ENCODE assay signal across 16 mouse cellular contexts in the genomic region with DNA sequence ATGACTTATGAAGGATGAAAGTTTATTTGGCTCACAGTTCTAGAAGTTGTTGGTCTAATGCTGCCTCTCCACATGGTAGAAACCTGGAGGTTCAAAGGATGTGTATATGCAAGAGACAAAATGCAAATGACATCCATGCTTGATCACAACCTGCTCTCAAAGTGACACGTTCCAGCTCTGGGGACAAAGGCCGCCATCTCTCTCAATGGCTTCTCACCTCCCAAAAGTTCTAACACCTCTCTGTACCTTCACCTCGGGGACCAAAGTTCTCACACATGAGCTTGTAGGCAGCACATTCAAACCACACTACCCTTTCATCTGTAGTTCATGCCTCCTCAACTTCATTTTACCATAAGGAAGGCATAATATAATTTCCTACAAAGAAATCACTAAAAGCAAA. TPM values are rescaled to one million over a fixed set of nuclear protein-coding genes. Genes with fewer than 3 reads are reported as not detected.
DNase-seq lines count a peak whose midpoint lies in the region; ATAC-seq and TF ChIP-seq lines count a peak whose summit lies in the region.
"Had no signal": no experiment of that assay in that cellular context is flagged by ENCODE, and none has a peak within 500 bp of the region (broad histone marks: within the 10 kb centered on the region; RNA-seq: fewer than 3 reads in every experiment).

No protein-coding gene starts in this region.

- H3K9me3 ChIP-seq in forebrain, embryonic 10.5 days: peaks cover 37% of the 10 kb centered on the region
- H3K9me3 ChIP-seq in forebrain, embryonic 11.5 days (ENCODE audit: control insufficient read depth, low read length): peaks cover 50% of the 10 kb centered on the region
- H3K9me3 ChIP-seq in liver, postnatal 0 days (ENCODE audit: low read length): peaks cover 44% of the 10 kb centered on the region

- no peaks in the 10 kb centered on the region for H3K4me1 ChIP-seq in forebrain, embryonic 10.5 days
- H3K4me1 ChIP-seq in forebrain, embryonic 11.5 days (replicated peaks; ENCODE audit: control insufficient read depth, insufficient read depth, low read length): no peaks in the 10 kb centered on the region
- peaks cover 8% of the 10 kb centered on the region for H3K4me1 ChIP-seq in liver, adult 2 months (ENCODE audit: control insufficient read depth, insufficient read depth, low read length)
- H3K4me1 ChIP-seq in liver, postnatal 0 days (ENCODE audit: insufficient read depth): no peaks in the 10 kb centered on the region
- H3K4me1 ChIP-seq: embryonic facial prominence, embryonic 15.5 days; limb, embryonic 15.5 days had no signal

- no peak overlapping the region for H3K9ac ChIP-seq in forebrain, embryonic 11.5 days (ENCODE audit: low read length)
- H3K9ac ChIP-seq in liver, adult 2 months (ENCODE audit: low read depth, low read length): no peak overlapping the region
- H3K9ac ChIP-seq in liver, postnatal 0 days (replicated peaks): no peak overlapping the region
- H3K9ac ChIP-seq: embryonic facial prominence, embryonic 15.5 days; limb, embryonic 15.5 days had no signal

- no peak for TF ChIP-seq POLR2A in liver, adult 2 months (IDR thresholded peaks at IDR 0.05; ENCODE audit: extremely low read depth, insufficient read depth, low read length)

- no peak overlapping the region for H3K4me3 ChIP-seq in forebrain, embryonic 10.5 days
- H3K4me3 ChIP-seq in forebrain, embryonic 11.5 days (ENCODE audit: low read depth, low read length): no peak overlapping the region
- no peak overlapping the region for H3K4me3 ChIP-seq in liver, adult 2 months (ENCODE audit: insufficient read depth, low read depth, low read length)
- H3K4me3 ChIP-seq in liver, postnatal 0 days (ENCODE audit: low read depth, low read length): no peak overlapping the region
- H3K4me3 ChIP-seq: embryonic facial prominence, embryonic 15.5 days; limb, embryonic 15.5 days had no signal

- no peaks in the 10 kb centered on the region for H3K27me3 ChIP-seq in forebrain, embryonic 10.5 days (ENCODE audit: poor library complexity, severe bottlenecking)
- no peaks in the 10 kb centered on the region for H3K27me3 ChIP-seq in forebrain, embryonic 11.5 days (ENCODE audit: control insufficient read depth, insufficient read depth, low read length)
- no peaks in the 10 kb centered on the region for H3K27me3 ChIP-seq in liver, adult 2 months (ENCODE audit: control insufficient read depth, insufficient read depth, low read length)
- no peaks in the 10 kb centered on the region for H3K27me3 ChIP-seq in liver, postnatal 0 days (ENCODE audit: insufficient read depth, low read length)
- H3K27me3 ChIP-seq: embryonic facial prominence, embryonic 15.5 days; limb, embryonic 15.5 days had no signal

- H3K27ac ChIP-seq in forebrain, embryonic 10.5 days: no peak overlapping the region
- no peak overlapping the region for H3K27ac ChIP-seq in forebrain, embryonic 11.5 days (ENCODE audit: low read depth, low read length)
- H3K27ac ChIP-seq in liver, adult 2 months (replicated peaks; ENCODE audit: insufficient read depth, low read depth, low read length): no peak overlapping the region
- H3K27ac ChIP-seq in liver, postnatal 0 days (ENCODE audit: low read depth): no peak overlapping the region
- H3K27ac ChIP-seq: embryonic facial prominence, embryonic 15.5 days; limb, embryonic 15.5 days had no signal

- peaks cover 9% of the 10 kb centered on the region for H3K79me2 ChIP-seq in liver, adult 2 months (ENCODE audit: control insufficient read depth, insufficient read depth, low read length)

- no peak for TF ChIP-seq CTCF in liver, adult 2 months (IDR thresholded peaks at IDR 0.05; ENCODE audit: low read depth, low read length)
- no peak for TF ChIP-seq CTCF in liver, postnatal 0 days (IDR thresholded peaks at IDR 0.05; ENCODE audit: low read depth)

- no peak overlapping the region for H3K4me2 ChIP-seq in forebrain, embryonic 11.5 days (ENCODE audit: low read depth, low read length, severe bottlenecking)
- no peak overlapping the region for H3K4me2 ChIP-seq in liver, postnatal 0 days (ENCODE audit: low read depth, low read length)
- H3K4me2 ChIP-seq: embryonic facial prominence, embryonic 15.5 days; limb, embryonic 15.5 days had no signal

- DNase-seq in forebrain, embryonic 10.5 days (ENCODE audit: extremely low spot score, low spot score): peak; percentile 20
- DNase-seq in forebrain, embryonic 11.5 days (ENCODE audit: low spot score): no peak
- peak; percentile 78 for DNase-seq in liver, adult 2 months (ENCODE audit: extremely low read depth, low read depth, low spot score)
- no peak for DNase-seq in liver, postnatal 0 days
- peak; percentile 8 for DNase-seq in 416B (ENCODE audit: low read depth)
- DNase-seq in embryo, embryonic 9.5 days (ENCODE audit: extremely low spot score): peak; percentile 1
- no peak for DNase-seq in Muller cell, postnatal 12 days (ENCODE audit: inconsistent ontology term)
- DNase-seq: cerebellum, adult 18-20 months; spleen, adult 18-20 months had no signal

- 42% methylated on average over 3 of the region's 3 CpGs for WGBS in forebrain, embryonic 10.5 days
- 48% methylated on average over 3 of the region's 3 CpGs for WGBS in forebrain, embryonic 11.5 days
- WGBS in liver, adult 2 months: 38% methylated on average over 3 of the region's 3 CpGs
- WGBS in liver, postnatal 0 days (ENCODE audit: insufficient replicate concordance): 37% methylated on average over 3 of the region's 3 CpGs

- no peak for ATAC-seq in forebrain, embryonic 11.5 days (replicated peaks; ENCODE audit: low FRiP score)
- ATAC-seq in liver, postnatal 0 days: no peak
- no peak for ATAC-seq in megakaryocyte progenitor cell, adult 5-6 weeks (replicated peaks; ENCODE audit: poor library complexity)
- ATAC-seq: hindbrain, embryonic 16.5 days had no signal

- TF ChIP-seq EP300 in liver, postnatal 0 days (IDR thresholded peaks at IDR 0.05; ENCODE audit: low read depth): no peak

- no peaks in the 10 kb centered on the region for H3K36me3 ChIP-seq in forebrain, embryonic 10.5 days (replicated peaks)
- H3K36me3 ChIP-seq in forebrain, embryonic 11.5 days (ENCODE audit: control insufficient read depth, insufficient read depth, low read length): no peaks in the 10 kb centered on the region
- H3K36me3 ChIP-seq in liver, adult 2 months (ENCODE audit: control insufficient read depth, insufficient read depth, low read length): peaks cover 27% of the 10 kb centered on the region
- H3K36me3 ChIP-seq in liver, postnatal 0 days (replicated peaks; ENCODE audit: insufficient read depth, low read length): no peaks in the 10 kb centered on the region
- H3K36me3 ChIP-seq: embryonic facial prominence, embryonic 15.5 days; limb, embryonic 15.5 days had no signal

RNA-seq across cellular contexts. Expression of gene Ugt1a1, which starts 5.8 kb away (rescaled TPM):
- polyA plus RNA-seq in forebrain, embryonic 10.5 days (2016; fragmentation: Nextera tagmentation; extraction: Ambion mirVana): 0.07 TPM in 1 of 2 replicates, not detected in the other
- not detected in 2 replicates for polyA plus RNA-seq in forebrain, embryonic 11.5 days (2014; fragmentation: Nextera tagmentation; extraction: Ambion mirVana)
- 662 and 719 TPM in 2 replicates for total RNA-seq in liver, adult 2 months (2014; rRNA removed)
- polyA plus RNA-seq in liver, adult 2 months (2012; rRNA removed): 408 and 574 TPM in 2 replicates
- polyA plus RNA-seq in liver, postnatal 0 days (2015; fragmentation: Nextera tagmentation; extraction: Ambion mirVana): 412 and 437 TPM in 2 replicates
- total RNA-seq in megakaryocyte progenitor cell, adult 5-6 weeks (2015): 0.39 and 0.83 TPM in 2 replicates
- 0.14 and 0.83 TPM in 2 replicates for total RNA-seq in megakaryocyte progenitor cell, adult 5-6 weeks (2017)
- total RNA-seq: layer of hippocampus, postnatal 10 days had no signal
- polyA plus RNA-seq: C2C12; heart, embryonic 14.5 days; hindbrain, embryonic 16.5 days had no signal

RNA-seq across cellular contexts. Expression of gene Mroh2a, which starts 9.2 kb away (rescaled TPM):
- 1.3 and 1.4 TPM in 2 replicates for polyA plus RNA-seq in forebrain, embryonic 10.5 days (2016; fragmentation: Nextera tagmentation; extraction: Ambion mirVana)
- polyA plus RNA-seq in forebrain, embryonic 11.5 days (2014; fragmentation: Nextera tagmentation; extraction: Ambion mirVana): 2.5 and 3.0 TPM in 2 replicates
- 0.27 and 1.0 TPM in 2 replicates for total RNA-seq in liver, adult 2 months (2014; rRNA removed)
- polyA plus RNA-seq in liver, adult 2 months (2012; rRNA removed): 0.77 and 0.82 TPM in 2 replicates
- polyA plus RNA-seq in liver, postnatal 0 days (2015; fragmentation: Nextera tagmentation; extraction: Ambion mirVana): 0.61 and 0.66 TPM in 2 replicates
- total RNA-seq in megakaryocyte progenitor cell, adult 5-6 weeks (2015): 0.39 and 1.1 TPM in 2 replicates
- total RNA-seq in megakaryocyte progenitor cell, adult 5-6 weeks (2017): 0.10 and 0.17 TPM in 2 replicates

RNA-seq across cellular contexts. Expression of gene Dnajb3, which starts 12.0 kb away (rescaled TPM):
- 8.5 and 9.5 TPM in 2 replicates for polyA plus RNA-seq in forebrain, embryonic 10.5 days (2016; fragmentation: Nextera tagmentation; extraction: Ambion mirVana)
- 11.5 and 12.5 TPM in 2 replicates for polyA plus RNA-seq in forebrain, embryonic 11.5 days (2014; fragmentation: Nextera tagmentation; extraction: Ambion mirVana)
- not detected in 2 replicates for total RNA-seq in liver, adult 2 months (2014; rRNA removed)
- polyA plus RNA-seq in liver, adult 2 months (2012; rRNA removed): 0.17 TPM in 1 of 2 replicates, not detected in the other
- 7.1 and 7.8 TPM in 2 replicates for polyA plus RNA-seq in liver, postnatal 0 days (2015; fragmentation: Nextera tagmentation; extraction: Ambion mirVana)
- 0.68 and 2.4 TPM in 2 replicates for total RNA-seq in megakaryocyte progenitor cell, adult 5-6 weeks (2015)
- total RNA-seq in megakaryocyte progenitor cell, adult 5-6 weeks (2017): 0.17 and 1.2 TPM in 2 replicates
- polyA plus RNA-seq: C2C12 had no signal

RNA-seq across cellular contexts. Expression of gene Ugt1a2, which starts 17.2 kb away (rescaled TPM):
- polyA plus RNA-seq in forebrain, embryonic 10.5 days (2016; fragmentation: Nextera tagmentation; extraction: Ambion mirVana): 0.07 TPM in 1 of 2 replicates, not detected in the other
- 0.20 TPM in 1 of 2 replicates, not detected in the other for polyA plus RNA-seq in forebrain, embryonic 11.5 days (2014; fragmentation: Nextera tagmentation; extraction: Ambion mirVana)
- 9.5 and 10.4 TPM in 2 replicates for total RNA-seq in liver, adult 2 months (2014; rRNA removed)
- polyA plus RNA-seq in liver, adult 2 months (2012; rRNA removed): 0.29 and 0.57 TPM in 2 replicates
- not detected in 2 replicates for polyA plus RNA-seq in liver, postnatal 0 days (2015; fragmentation: Nextera tagmentation; extraction: Ambion mirVana)
- 0.42 and 1.1 TPM in 2 replicates for total RNA-seq in megakaryocyte progenitor cell, adult 5-6 weeks (2015)
- 0.57 TPM in 1 of 2 replicates, not detected in the other for total RNA-seq in megakaryocyte progenitor cell, adult 5-6 weeks (2017)
- total RNA-seq: layer of hippocampus, postnatal 10 days had no signal
- polyA plus RNA-seq: C2C12; embryonic facial prominence, embryonic 15.5 days; heart, embryonic 14.5 days; hindbrain, embryonic 16.5 days; limb, embryonic 15.5 days had no signal

RNA-seq across cellular contexts. Expression of gene Ugt1a5, which starts 51.8 kb away (rescaled TPM):
- not detected in 2 replicates for polyA plus RNA-seq in forebrain, embryonic 10.5 days (2016; fragmentation: Nextera tagmentation; extraction: Ambion mirVana)
- not detected in 2 replicates for polyA plus RNA-seq in forebrain, embryonic 11.5 days (2014; fragmentation: Nextera tagmentation; extraction: Ambion mirVana)
- 75.8 and 159 TPM in 2 replicates for total RNA-seq in liver, adult 2 months (2014; rRNA removed)
- polyA plus RNA-seq in liver, adult 2 months (2012; rRNA removed): 41.5 and 119 TPM in 2 replicates
- 0.08 and 0.19 TPM in 2 replicates for polyA plus RNA-seq in liver, postnatal 0 days (2015; fragmentation: Nextera tagmentation; extraction: Ambion mirVana)
- total RNA-seq in megakaryocyte progenitor cell, adult 5-6 weeks (2015): 1.0 and 2.5 TPM in 2 replicates
- 0.81 TPM in 1 of 2 replicates, not detected in the other for total RNA-seq in megakaryocyte progenitor cell, adult 5-6 weeks (2017)
- total RNA-seq: layer of hippocampus, postnatal 10 days had no signal
- polyA plus RNA-seq: C2C12; embryonic facial prominence, embryonic 15.5 days; heart, embryonic 14.5 days; hindbrain, embryonic 16.5 days; limb, embryonic 15.5 days had no signal

Comparison
In these comparisons a context has a peak if more than half of its experiments do, and no peak if none do; other contexts are left out.
1. DNase-seq: peak in forebrain, embryonic 10.5 days (single experiment), liver, adult 2 months (single experiment), 416B (single experiment) and embryo, embryonic 9.5 days (single experiment); none in forebrain, embryonic 11.5 days (single experiment), liver, postnatal 0 days (single experiment) and Muller cell, postnatal 12 days (single experiment).
2. RNA of gene Ugt1a1, which starts 5.8 kb away (polyA plus RNA-seq): 408 to 574 TPM in liver, adult 2 months and 412 to 437 TPM in liver, postnatal 0 days; 0.07 TPM in forebrain, embryonic 10.5 days and not detected in forebrain, embryonic 11.5 days; every median in the first group is over 100 times any median in the second.